Mouse (Mus musculus) heart, embryonic 11.5 days (tissue): Measurements from ENCODE around the gene Als2. TPM values are rescaled to one million over a fixed set of nuclear protein-coding genes. Genes with fewer than 3 reads are reported as not detected.

ENCODE experiments used
- ATAC-seq: fragments of 200-750 bp; cut with Nextera tagmentation; replicated peaks from 2 replicates; pipeline ENCODE4 v1.8.0; 2017; ENCODE audit warnings: moderate library complexity; ENCODE audit not compliant: insufficient number of reproducible peaks, low FRiP score, low TSS enrichment
- H3K27ac ChIP-seq: fragments of 300-500 bp; sonication (generic); 2 replicates; pipeline ENCODE4 v1.5.1; 2014; ENCODE audit warnings: mild to moderate bottlenecking, low read depth, low read length
- H3K27me3 ChIP-seq: fragments of 300-500 bp; sonication (generic); 2 replicates; pipeline ENCODE4 v1.6.1; 2014; ENCODE audit warnings: mild to moderate bottlenecking, low read length, mixed read lengths; ENCODE audit not compliant: control insufficient read depth, insufficient read depth
- H3K36me3 ChIP-seq: fragments of 300-500 bp; sonication (generic); 2 replicates; pipeline ENCODE4 v1.6.1; 2014; ENCODE audit warnings: mild to moderate bottlenecking, low read length, moderate library complexity, mixed read lengths; ENCODE audit not compliant: control insufficient read depth, insufficient read depth
- H3K4me1 ChIP-seq: fragments of 300-500 bp; sonication (generic); 2 replicates; pipeline ENCODE4 v1.6.1; 2014; ENCODE audit warnings: low read length; ENCODE audit not compliant: control insufficient read depth, insufficient read depth
- H3K4me2 ChIP-seq: fragments of 300-500 bp; sonication (generic); 2 replicates; pipeline ENCODE4 v1.6.1; 2014; ENCODE audit warnings: mild to moderate bottlenecking, moderate library complexity
- H3K4me3 ChIP-seq: fragments of 300-500 bp; sonication (generic); 2 replicates; pipeline ENCODE4 v1.5.1; 2014; ENCODE audit warnings: low read depth, low read length
- H3K9ac ChIP-seq: fragments of 300-500 bp; sonication (generic); 2 replicates; pipeline ENCODE4 v1.6.1; 2014; ENCODE audit warnings: mild to moderate bottlenecking, low read depth, low read length, moderate library complexity
- H3K9me3 ChIP-seq: fragments of 300-500 bp; sonication (generic); replicated peaks from 2 replicates; pipeline ENCODE4 v1.6.1; 2016; ENCODE audit warnings: low read length; ENCODE audit not compliant: control insufficient read depth
- WGBS: fragments of 180-500 bp; shearing (Covaris S2); extraction: QIAGEN DNeasy Blood & Tissue Kit; methylation state at CpG from one replicate; pipeline ENCODE4 v1.1.7; 2014; ENCODE audit not compliant: insufficient replicate concordance; 5-methylcytosine and 5-hydroxymethylcytosine counted together
- polyA plus RNA-seq: library from polyadenylated mRNA; unstranded; fragments of >200 nt; fragmentation: Nextera tagmentation; extraction: Ambion mirVana; gene quantifications from 2 replicates; pipeline ENCODE4 v1.2.1, GENCODE M21; 2014

The Als2 gene
- polyA plus RNA-seq, 1 experiment from 2014 or later = 10.1 TPM

DNA sequence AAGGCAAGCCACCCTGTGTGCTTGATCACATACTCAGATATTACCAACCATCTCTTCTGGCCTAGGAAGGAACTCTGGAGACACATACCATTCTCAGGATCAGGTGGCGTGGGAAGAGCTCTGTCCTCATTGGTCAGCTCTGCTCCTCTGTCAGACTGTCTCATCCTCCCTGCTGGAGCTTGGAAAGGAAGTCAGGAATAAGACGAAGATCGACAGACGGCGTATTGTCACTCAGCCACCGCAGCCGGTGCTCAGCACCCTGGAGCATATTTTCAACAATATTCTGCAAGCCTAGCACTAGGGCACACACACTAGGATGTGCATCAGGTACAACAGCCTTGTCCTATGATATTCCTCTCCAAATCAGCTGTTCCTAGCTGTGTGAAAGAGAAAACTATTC, 78.5 kb downstream of the Als2 start:
- Histone ChIP-seq H3K4me3 (no peak overlapping the region), H3K9me3 (no peaks in the 10 kb centered on the region), H3K4me1 (no peaks in the 10 kb centered on the region), H3K4me2 (no peak overlapping the region), H3K36me3 (no peaks in the 10 kb centered on the region), H3K27me3 (no peaks in the 10 kb centered on the region), H3K9ac (no peak overlapping the region), H3K27ac (no peak overlapping the region)
- no peak for ATAC-seq
- WGBS = 87% methylated on average over 7 of the region's 7 CpGs

DNA sequence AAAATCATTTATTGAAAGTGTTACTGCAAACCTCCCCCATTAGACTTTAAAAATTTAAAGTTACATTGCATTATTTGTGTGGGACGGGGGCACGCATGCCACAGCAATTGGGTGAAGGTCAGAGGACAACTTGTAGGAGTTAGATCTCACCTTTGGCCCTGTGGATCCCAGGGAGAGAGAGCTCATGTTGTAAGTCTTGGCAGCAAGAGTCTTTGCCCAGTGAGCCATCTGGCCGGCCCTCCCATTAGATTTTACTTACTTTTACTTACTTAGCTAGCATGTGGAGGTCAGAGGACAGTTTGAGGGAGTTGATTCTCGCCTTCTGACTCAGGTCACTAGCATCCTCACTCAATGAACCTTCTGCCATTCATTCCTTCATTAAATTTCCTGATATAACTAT, 79.2 kb downstream of the Als2 start:
- Histone ChIP-seq H3K9ac (no peak overlapping the region), H3K4me1 (no peaks in the 10 kb centered on the region), H3K27ac (no peak overlapping the region), H3K4me3 (no peak overlapping the region), H3K36me3 (no peaks in the 10 kb centered on the region), H3K27me3 (no peaks in the 10 kb centered on the region), H3K9me3 (no peaks in the 10 kb centered on the region), H3K4me2 (no peak overlapping the region)
- ATAC-seq = no peak
- WGBS = 83% methylated on average over 4 of the region's 4 CpGs

DNA sequence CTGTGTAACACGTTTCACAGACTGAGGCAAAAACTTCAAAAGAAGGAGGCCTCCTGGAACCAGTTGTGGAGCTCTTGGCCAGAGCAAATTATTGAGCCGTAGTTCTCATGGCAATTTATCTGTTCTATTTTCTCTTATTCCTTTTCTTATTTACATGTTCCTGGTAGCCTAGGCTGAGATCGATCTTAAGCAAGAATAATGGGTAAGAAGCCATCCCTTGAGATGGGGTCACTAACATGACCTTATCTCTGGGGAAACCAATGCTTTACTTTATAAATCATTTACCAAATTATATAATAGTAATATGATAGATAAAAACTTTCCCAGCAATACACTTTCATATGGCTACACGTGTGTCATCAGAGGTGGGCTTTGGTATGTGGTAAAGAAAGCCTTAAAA, 84.7 kb downstream of the Als2 start:
- no peaks in the 10 kb centered on the region for H3K9me3 ChIP-seq
- H3K27me3 ChIP-seq = no peaks in the 10 kb centered on the region
- no peaks in the 10 kb centered on the region for H3K36me3 ChIP-seq
- H3K4me1 ChIP-seq = no peaks in the 10 kb centered on the region
- ATAC-seq = no peak
- no peak overlapping the region for H3K9ac ChIP-seq
- H3K27ac ChIP-seq = no peak overlapping the region
- no peak overlapping the region for H3K4me3 ChIP-seq
- no peak overlapping the region for H3K4me2 ChIP-seq
- 72% methylated on average over 4 of the region's 4 CpGs for WGBS

DNA sequence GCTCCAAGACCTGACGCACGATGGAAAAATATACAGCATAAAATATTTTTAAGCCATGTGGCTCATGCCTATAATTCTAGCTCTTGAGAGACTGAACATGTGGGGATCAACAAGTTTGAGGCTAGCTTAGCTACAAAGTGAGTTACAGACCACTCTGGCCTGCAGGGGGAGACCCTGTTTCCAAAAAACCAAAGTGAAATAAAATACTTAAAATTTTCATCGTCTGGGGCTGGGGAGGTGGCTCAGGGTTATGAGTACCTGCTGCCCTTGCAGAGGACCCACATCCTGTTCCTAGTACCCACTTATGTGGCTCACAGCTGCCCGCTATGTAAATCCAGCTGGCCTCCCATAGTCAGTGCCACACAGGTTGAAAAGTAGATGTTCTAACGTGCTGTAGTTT, 86.5 kb downstream of the Als2 start:
- Histone ChIP-seq H3K9me3 (no peaks in the 10 kb centered on the region), H3K27me3 (no peaks in the 10 kb centered on the region), H3K36me3 (no peaks in the 10 kb centered on the region), H3K27ac (no peak overlapping the region), H3K4me3 (no peak overlapping the region), H3K9ac (no peak overlapping the region), H3K4me2 (no peak overlapping the region), H3K4me1 (no peaks in the 10 kb centered on the region)
- 76% methylated on average over 5 of the region's 5 CpGs for WGBS
- no peak for ATAC-seq

DNA sequence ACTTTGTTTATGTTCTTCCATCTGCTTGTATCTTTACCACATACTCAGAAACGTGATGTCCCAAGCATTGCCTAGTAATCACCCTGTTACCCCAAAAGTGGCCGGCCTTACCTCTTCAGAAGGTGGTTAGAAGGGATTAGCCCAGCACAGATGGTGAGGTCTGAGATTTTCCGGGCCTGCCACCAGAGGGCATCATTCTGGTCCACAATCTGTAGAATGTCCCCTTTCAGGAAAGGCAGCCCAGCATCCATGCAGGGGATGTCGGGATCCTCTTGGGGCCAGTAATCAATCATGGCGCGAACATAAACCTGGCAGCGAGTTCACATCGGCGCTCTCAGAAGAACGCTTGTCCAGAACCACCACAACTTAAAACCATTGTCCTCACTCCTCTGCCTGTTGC, 92.5 kb downstream of the Als2 start:
- no peak overlapping the region for H3K4me3 ChIP-seq
- ATAC-seq = no peak
- H3K9ac ChIP-seq = no peak overlapping the region
- H3K4me1 ChIP-seq = no peaks in the 10 kb centered on the region
- no peaks in the 10 kb centered on the region for H3K9me3 ChIP-seq
- H3K36me3 ChIP-seq = no peaks in the 10 kb centered on the region
- no peaks in the 10 kb centered on the region for H3K27me3 ChIP-seq
- no peak overlapping the region for H3K4me2 ChIP-seq
- no peak overlapping the region for H3K27ac ChIP-seq
- 74% methylated on average over 10 of the region's 10 CpGs for WGBS

DNA sequence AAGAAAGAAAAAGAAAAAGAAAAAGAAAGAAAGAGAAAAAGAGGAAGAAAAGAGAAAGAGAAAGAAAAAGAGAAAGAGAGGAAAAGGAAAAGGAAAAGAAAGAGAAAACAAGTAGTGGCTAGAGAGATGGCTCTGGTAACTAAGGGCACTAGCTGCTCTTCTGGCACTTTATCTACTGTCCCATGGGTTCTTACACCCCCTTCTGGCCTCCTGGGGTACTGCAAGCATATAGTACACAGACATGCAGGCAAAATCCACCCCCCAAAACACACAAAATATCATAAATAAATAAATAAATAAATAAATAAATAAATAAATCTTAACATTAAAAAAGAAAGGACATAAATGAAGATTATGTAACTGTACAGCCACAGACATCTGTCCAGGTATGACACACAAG, 94.2 kb downstream of the Als2 start:
- Histone ChIP-seq H3K4me1 (no peaks in the 10 kb centered on the region), H3K27ac (no peak overlapping the region), H3K36me3 (no peaks in the 10 kb centered on the region), H3K4me3 (no peak overlapping the region), H3K27me3 (no peaks in the 10 kb centered on the region), H3K4me2 (no peak overlapping the region), H3K9me3 (no peaks in the 10 kb centered on the region), H3K9ac (no peak overlapping the region)
- no peak for ATAC-seq

DNA sequence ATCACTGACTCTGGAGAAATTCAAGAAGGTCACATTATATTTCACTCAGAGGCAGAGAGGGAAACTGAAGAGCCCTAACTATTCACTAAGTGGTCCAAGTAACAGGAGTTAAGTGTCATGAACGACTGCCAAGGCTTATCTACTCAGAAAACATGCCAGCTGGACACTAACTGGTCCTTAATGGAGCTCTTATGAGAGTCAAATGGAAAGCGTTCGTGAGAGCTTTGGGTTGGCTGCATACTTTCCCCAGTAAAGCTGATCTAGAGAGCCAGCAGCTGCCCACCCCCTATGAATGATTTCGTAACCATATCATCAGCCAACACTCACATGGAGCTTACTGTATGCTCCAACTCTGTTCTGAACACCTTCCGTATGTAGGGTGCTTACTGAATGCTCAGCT, 102.6 kb downstream of the Als2 start:
- Histone ChIP-seq H3K4me2 (no peak overlapping the region), H3K27me3 (no peaks in the 10 kb centered on the region)
- 51% methylated on average over 5 of the region's 5 CpGs for WGBS

DNA sequence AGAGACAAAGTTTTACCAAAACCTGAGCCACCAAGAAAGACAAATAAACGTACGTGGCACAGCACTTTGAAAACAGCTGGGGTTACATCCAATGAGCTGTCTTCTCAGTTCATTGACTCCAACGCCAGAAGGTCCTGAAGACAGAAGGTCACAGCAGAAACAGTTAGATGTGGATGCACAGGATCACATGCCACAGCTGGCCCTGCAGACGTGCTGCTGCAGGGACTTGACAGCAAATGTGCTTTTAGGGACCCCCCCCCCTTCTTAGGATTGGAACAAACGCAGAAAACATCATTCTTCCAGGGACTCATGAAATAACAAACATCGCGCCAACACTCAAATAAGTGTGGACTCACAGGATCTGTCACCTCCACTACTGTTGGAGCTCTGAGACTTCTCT, 108.2 kb downstream of the Als2 start:
- H3K9me3 ChIP-seq = no peaks in the 10 kb centered on the region
- H3K4me2 ChIP-seq = no peak overlapping the region
- H3K27ac ChIP-seq = no peak overlapping the region
- H3K27me3 ChIP-seq = no peaks in the 10 kb centered on the region
- 62% methylated on average over 7 of the region's 7 CpGs for WGBS
- no peak overlapping the region for H3K4me3 ChIP-seq
- no peaks in the 10 kb centered on the region for H3K4me1 ChIP-seq
- H3K9ac ChIP-seq = no peak overlapping the region
- ATAC-seq = no peak
- no peaks in the 10 kb centered on the region for H3K36me3 ChIP-seq

More for the DNA sequence above, 102.6 kb downstream of the Als2 start:
- no peaks in the 10 kb centered on the region for H3K9me3 ChIP-seq
- H3K4me3 ChIP-seq = no peak overlapping the region
- no peak for ATAC-seq
- no peak overlapping the region for H3K27ac ChIP-seq
- H3K9ac ChIP-seq = no peak overlapping the region
- H3K4me1 ChIP-seq = no peaks in the 10 kb centered on the region
- H3K36me3 ChIP-seq = no peaks in the 10 kb centered on the region

DNA sequence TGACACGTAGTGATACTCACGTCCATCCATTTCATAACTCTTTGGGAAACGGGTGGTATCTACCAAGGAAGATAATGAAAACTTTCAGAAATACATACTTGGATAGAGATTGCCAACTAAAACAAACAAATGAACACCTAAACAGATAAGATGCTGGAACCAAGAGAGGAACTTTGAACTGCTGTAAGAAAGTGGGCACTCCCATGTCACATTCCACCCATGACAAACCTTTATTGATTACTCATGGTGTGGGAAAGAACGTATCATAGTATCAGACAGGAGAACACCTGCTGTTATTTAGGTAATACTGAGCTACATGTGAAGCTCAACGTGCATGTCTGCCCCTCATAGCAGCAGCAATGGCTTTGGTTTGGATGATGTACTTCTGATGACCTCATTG, 111.5 kb downstream of the Als2 start:
- Histone ChIP-seq H3K27me3 (no peaks in the 10 kb centered on the region), H3K4me3 (no peak overlapping the region), H3K4me2 (no peak overlapping the region), H3K9ac (no peak overlapping the region), H3K4me1 (0 out of 2 replicates have a peak, but pooled peaks cover under 1% of the 10 kb centered on the region), H3K27ac (no peak overlapping the region), H3K9me3 (no peaks in the 10 kb centered on the region), H3K36me3 (no peaks in the 10 kb centered on the region)
- 70% methylated on average over 5 of the region's 5 CpGs for WGBS
- ATAC-seq = no peak
